Mouse (Mus musculus) limb, embryonic 10.5 days (tissue): ENCODE data around the gene Fam89b. TPM values are rescaled to one million over a fixed set of nuclear protein-coding genes. Genes with fewer than 3 reads are reported as not detected.

ENCODE experiments used
- DNase-seq: peaks from one replicate; pipeline ENCODE4 v3.0.0-alpha.2; 2017; ENCODE audit warnings: low spot score
- H3K27ac ChIP-seq: fragments of 300-500 bp; sonication (generic); 2 replicates; pipeline ENCODE4 v1.5.1; 2016; ENCODE audit warnings: mild to moderate bottlenecking
- H3K27me3 ChIP-seq: fragments of 300-500 bp; sonication (generic); 2 replicates; pipeline ENCODE4 v1.6.1; 2016; ENCODE audit warnings: low read depth, mild to moderate bottlenecking; ENCODE audit not compliant: poor library complexity, severe bottlenecking
- H3K36me3 ChIP-seq: fragments of 300-500 bp; sonication (generic); 2 replicates; pipeline ENCODE4 v1.6.1; 2016; ENCODE audit warnings: mild to moderate bottlenecking, moderate library complexity
- H3K4me1 ChIP-seq: fragments of 300-500 bp; sonication (generic); 2 replicates; pipeline ENCODE4 v1.6.1; 2016
- H3K4me3 ChIP-seq: fragments of 300-500 bp; sonication (generic); 2 replicates; pipeline ENCODE4 v1.5.1; 2016; ENCODE audit warnings: mild to moderate bottlenecking, moderate library complexity
- H3K9me3 ChIP-seq: fragments of 300-500 bp; sonication (generic); replicated peaks from 2 replicates; pipeline ENCODE4 v1.6.1; 2016; ENCODE audit warnings: mild to moderate bottlenecking
- WGBS: fragments of 180-500 bp; shearing (Covaris S2); methylation state at CpG from one replicate; pipeline ENCODE4 v1.1.7; 2016; 5-methylcytosine and 5-hydroxymethylcytosine counted together
- polyA plus RNA-seq: library from polyadenylated mRNA; unstranded; fragments of >200 nt; fragmentation: Nextera tagmentation; extraction: Ambion mirVana; gene quantifications from 2 replicates; pipeline ENCODE4 v1.2.1, GENCODE M21; 2016

Fam89b gene
- polyA plus RNA-seq, 1 experiment from 2014 or later = 158 TPM

DNA sequence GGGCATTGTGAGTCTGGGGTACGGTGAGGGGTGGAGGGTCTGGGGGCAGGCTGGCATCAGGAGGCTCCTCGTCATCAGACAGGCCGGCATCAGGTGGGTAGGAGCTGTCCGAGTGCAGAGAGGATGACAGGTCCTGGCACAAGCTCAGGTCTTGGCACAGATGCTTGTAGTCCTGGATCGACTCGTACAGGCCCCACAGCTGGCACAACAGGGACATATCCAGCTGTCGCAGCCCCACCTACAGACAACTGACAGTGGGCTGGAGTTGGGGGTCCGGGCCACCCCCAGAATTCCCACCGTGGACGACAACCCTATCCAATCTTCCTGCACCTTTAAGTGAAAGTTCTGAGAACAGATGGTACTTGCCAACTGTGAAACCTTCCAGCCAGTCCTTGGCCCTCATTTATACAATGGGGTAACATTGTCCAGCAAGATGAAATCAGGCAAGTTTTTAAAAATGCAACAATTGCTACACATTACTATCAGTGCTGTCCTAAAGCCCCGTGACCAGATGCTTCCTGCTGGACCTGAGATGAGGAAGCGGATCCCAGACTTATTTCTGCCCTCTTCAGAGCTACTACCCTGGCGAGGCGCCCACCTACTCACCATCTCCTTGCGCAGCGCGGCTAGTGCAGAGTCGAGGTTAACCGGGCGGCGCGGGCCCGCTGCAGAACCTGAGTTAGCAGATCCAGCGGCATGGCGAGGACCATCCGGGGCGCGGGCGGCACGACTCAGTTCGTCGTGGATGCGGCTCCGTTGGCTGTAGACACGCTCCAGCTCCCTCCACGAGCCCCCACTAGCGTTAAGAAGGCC lies 616 bp downstream of the Fam89b start:
- Histone ChIP-seq H3K4me3 (peak overlapping the region; percentile 97), H3K27me3 (no peaks in the 10 kb centered on the region), H3K27ac (peak overlapping the region; percentile 98), H3K9me3 (no peaks in the 10 kb centered on the region), H3K36me3 (peaks cover 42% of the 10 kb centered on the region), H3K4me1 (peaks cover 78% of the 10 kb centered on the region)
- WGBS = 13% methylated on average over 37 of the region's 37 CpGs
- peak; percentile 52 for DNase-seq

DNA sequence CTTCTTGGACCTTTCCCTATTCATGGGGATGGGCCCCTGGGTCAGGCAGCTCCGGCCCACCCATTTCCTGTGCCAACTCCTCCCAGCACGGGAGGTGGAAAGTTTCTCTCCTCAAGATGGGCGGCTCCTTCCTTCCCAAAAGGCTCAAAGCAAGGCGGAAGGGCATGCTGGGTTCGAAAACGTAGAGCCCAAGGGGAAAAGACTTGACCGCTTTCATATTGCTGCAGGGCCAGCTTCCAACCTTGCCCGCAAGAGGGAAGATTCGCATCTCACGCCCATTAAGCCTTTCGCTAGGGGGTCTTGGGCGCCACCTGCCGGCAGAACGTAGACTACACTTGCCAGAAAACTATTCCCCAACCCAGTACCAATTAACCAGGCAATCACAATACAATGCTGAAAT lies 1.8 kb downstream of the Fam89b start:
- Histone ChIP-seq H3K4me1 (peaks cover 78% of the 10 kb centered on the region), H3K27ac (peak overlapping the region; percentile 98)
- 3% methylated on average over 14 of the region's 14 CpGs for WGBS

DNA sequence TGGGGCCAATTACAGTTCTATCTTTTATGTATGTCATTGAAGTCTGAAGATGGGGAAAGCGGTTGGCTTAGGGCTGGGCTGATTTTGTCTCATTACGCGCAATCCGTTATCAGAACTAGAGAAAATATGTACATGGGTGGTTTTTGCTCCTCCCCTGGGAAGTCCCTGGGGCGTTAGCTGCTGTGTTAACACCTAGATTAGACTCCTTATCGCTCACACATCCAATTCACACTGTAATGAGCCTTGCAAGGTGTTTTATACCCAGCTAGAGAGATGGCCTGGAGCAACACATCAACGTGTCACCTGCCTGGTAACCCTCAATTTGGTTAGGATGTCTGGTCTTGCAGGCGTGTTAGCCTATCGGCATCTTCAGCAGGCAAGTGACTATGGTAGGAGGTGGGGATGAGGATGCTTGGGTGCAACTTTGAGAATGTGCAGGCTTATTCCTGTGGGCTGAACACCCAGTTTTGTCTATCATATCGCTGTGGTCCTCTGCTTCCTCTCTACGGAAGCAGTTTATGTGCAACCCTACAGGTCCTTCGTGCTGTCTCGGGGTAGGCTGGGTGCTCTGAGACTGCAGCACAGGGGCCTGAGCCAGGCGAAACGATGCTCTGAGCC lies 2.4 kb downstream of the Fam89b start:
- Histone ChIP-seq H3K27ac (peak overlapping the region; percentile 98; the same call in 1 of the 2 replicates), H3K9me3 (no peaks in the 10 kb centered on the region), H3K36me3 (peaks cover 55% of the 10 kb centered on the region), H3K4me1 (peaks cover 78% of the 10 kb centered on the region), H3K4me3 (peak overlapping the region; percentile 97), H3K27me3 (no peaks in the 10 kb centered on the region)
- WGBS = 76% methylated on average over 15 of the region's 15 CpGs
- DNase-seq = no peak

More for the DNA sequence above, 1.8 kb downstream of the Fam89b start:
- Histone ChIP-seq H3K4me3 (peak overlapping the region; percentile 97), H3K36me3 (peaks cover 49% of the 10 kb centered on the region), H3K9me3 (no peaks in the 10 kb centered on the region), H3K27me3 (no peaks in the 10 kb centered on the region)
- DNase-seq = peak; percentile 94

DNA sequence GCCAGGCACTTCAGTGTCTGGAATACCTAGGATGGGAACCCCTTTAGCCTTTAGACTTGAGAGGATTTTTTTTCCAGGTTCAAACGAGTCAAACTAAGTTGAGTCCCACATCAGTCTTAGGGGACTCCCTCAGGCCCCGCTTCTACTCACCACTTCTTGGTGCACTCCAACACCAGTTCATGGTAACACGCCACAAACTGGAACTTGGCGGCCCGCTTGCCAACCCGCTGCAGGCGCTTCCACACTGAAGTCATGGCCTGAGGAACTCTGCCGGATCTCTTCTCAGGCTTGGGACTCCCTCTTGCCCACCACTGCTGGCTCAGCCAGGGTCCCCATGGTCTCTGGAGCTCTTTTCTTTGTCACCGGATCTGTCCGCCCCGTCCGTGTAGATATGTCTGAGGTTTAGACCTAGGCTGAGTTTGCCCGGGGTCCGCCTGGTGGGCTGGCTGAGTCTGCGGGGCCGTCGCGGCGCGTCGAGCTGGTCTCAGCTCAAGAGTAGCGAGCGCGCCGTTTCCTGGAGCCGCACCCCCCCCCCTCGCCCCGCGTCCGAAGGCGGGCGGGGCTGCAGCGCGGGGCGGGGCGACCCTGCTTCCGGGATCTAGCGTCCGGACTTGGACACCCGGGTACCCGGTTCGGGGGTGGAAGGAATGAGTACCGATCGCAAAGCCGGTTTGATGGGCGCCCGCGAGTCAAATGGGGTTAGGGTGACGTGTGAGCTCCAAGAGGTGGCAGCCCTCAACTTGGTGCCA lies 3.5 kb downstream of the Fam89b start, which contains the start of gene Ehbp1l1:
Ehbp1l1 (minus strand) TSS at position 551 of the 749 bp plus-strand sequence.
- H3K9me3 ChIP-seq = no peaks in the 10 kb centered on the region
- H3K27ac ChIP-seq = peak within 1 kb of the TSS; percentile 61
- H3K27me3 ChIP-seq = no peaks in the 10 kb centered on the region
- 12% methylated on average over 49 of the region's 49 CpGs for WGBS
- peaks cover 67% of the 10 kb centered on the region for H3K36me3 ChIP-seq
- DNase-seq = peak; percentile 72
- H3K4me1 ChIP-seq = peaks cover 66% of the 10 kb centered on the region
- peak within 1 kb of the TSS; percentile 97 for H3K4me3 ChIP-seq

DNA sequence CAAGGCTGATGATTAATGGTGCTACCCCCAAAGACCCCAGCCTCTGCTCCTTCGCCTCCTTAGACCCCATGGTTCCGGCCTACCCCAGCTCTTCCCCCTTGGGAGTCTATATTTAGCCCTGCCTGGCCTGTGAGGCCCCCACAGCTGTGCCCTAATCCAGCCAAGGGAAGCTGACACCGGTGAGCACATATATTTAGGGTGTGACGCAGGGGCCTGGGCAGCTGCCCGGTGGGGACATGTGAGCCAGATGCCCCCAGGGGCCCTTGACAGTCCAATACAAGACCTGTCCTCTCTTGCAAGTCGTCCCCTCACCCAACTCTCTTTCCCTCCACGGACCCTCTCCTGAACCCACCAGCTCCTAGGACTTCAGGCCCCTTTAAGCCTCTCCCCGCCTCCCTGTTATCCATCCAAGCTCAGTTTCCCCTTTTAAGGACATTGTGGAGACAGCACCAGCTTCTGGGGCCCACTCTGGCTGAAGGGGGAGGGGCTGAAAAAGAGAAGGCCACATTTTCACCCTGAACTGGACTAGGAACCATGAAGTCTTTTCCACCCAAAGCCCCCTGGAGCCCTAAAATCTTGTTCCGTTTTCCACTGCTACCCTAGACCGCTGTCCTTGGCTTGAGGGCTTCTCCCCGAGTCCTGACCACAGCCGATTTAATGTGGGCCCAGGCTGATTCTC lies 4.3 kb downstream of the Fam89b start:
- 77% methylated on average over 12 of the region's 12 CpGs for WGBS
- Histone ChIP-seq H3K27me3 (no peaks in the 10 kb centered on the region), H3K4me3 (peak overlapping the region; percentile 97), H3K36me3 (peaks cover 68% of the 10 kb centered on the region), H3K4me1 (peaks cover 59% of the 10 kb centered on the region), H3K9me3 (no peaks in the 10 kb centered on the region), H3K27ac (peak overlapping the region; percentile 61)
- DNase-seq = no peak

DNA sequence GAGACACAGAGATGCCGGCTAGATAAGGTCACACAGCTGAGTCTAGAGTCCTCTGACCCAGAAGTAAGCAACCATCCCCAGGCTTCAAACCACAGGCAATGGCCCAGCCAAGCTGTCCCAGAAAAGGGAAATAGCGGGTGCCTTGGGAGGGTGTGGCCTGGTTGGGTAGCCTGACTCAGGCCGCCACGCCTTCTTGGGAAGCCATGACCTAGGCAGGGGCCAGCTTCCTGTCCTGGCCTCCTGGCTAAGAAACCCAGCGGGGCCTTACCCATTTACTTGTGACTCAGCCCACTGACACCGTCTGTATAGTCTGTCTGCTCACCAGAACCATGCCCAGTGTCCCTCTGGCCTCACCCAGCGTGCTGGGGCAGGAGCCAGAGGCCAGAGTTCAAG lies 4.9 kb downstream of the Fam89b start:
- Histone ChIP-seq H3K27me3 (no peaks in the 10 kb centered on the region), H3K9me3 (no peaks in the 10 kb centered on the region), H3K36me3 (peaks cover 72% of the 10 kb centered on the region), H3K4me1 (peaks cover 52% of the 10 kb centered on the region), H3K4me3 (peak overlapping the region; percentile 97), H3K27ac (peak overlapping the region; percentile 61)
- WGBS = 74% methylated on average over 7 of the region's 7 CpGs
- no peak for DNase-seq

DNA sequence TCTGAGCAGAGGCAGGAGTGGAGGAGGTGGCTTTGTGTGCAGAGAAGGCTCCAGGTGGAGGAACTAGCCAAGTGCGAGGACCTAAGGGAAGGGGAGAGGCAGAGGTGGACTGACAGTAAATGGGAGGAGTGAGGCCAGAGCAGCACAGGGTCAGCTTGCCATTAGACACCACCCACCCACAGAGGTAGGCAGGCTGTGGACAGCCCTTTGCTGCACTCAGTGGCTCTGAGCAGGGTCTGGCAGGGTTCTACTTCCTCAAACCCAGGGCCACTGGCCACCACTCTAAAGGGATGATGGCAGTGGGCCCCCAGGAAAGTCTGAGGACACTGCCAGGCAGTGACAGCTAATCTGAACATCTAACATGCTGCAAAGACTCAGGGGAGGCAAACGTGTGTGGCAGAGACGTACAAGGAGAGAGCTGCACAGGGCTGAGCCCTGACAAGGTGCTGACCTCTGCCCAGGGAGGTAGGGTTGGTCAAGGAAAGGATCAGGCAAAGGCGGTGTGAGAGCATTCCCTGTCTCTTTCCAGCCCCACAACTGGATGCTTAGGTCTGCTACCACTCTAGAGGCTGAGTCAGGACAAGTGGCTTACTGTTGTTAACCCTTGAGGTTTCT lies 5.4 kb downstream of the Fam89b start:
- peaks cover 77% of the 10 kb centered on the region for H3K36me3 ChIP-seq
- no peaks in the 10 kb centered on the region for H3K9me3 ChIP-seq
- H3K27ac ChIP-seq = peak overlapping the region; percentile 61; the same call in 1 of the 2 replicates
- WGBS = 75% methylated on average over 4 of the region's 4 CpGs
- H3K4me3 ChIP-seq = peak overlapping the region; percentile 97
- H3K4me1 ChIP-seq = peaks cover 52% of the 10 kb centered on the region
- no peaks in the 10 kb centered on the region for H3K27me3 ChIP-seq
- no peak for DNase-seq

DNA sequence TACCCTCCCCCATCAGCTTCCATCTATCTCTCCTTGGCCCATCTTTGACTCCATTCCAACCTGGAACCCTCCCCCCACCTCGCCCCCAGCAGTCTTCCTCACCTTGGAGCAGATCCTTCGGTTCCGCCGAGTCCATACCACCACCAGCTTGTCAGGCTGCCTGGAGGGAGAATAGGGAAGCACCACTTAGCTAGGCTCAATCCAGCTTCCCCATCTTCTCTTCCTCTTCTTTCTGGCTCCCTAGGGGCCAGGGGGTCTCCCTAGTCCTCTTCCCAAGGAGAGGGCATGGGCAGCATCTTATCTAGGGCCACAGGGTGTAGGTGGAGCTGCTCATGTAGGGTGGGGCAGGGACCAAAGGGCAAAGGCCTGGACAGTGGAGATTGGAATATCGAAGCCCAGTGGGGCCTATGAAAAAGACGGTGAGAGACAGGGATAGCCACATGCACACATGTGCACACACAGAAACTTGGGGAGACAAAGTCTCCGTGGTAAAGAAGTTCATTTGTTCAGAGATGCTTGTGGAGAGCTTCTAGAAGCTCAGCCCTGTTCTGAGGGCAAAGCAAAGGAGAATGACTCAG lies 6.5 kb downstream of the Fam89b start:
- Histone ChIP-seq H3K4me3 (no peak overlapping the region), H3K27me3 (no peaks in the 10 kb centered on the region), H3K36me3 (peaks cover 85% of the 10 kb centered on the region), H3K27ac (no peak overlapping the region), H3K9me3 (no peaks in the 10 kb centered on the region), H3K4me1 (peaks cover 41% of the 10 kb centered on the region)
- 91% methylated on average over 7 of the region's 7 CpGs for WGBS
- no peak for DNase-seq

DNA sequence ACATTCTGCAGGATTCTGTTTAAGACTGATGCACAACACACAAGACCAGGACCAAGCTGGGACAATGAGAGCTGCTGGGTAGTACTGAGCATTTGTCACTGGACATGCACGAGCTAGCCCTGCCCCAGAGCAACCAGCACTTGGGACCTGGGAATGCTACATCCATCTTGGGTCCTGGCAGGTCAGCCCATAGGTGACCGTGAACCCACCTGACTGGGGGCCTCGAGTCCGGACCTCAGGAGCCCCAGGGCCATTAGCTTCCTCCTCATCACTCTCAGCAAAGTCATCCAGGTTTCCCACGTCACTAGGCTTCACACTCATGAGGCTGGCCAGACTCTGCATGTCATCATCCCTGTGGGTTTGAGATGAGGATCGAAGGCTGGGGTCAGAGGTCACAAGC lies 8.2 kb downstream of the Fam89b start:
- Histone ChIP-seq H3K36me3 (peaks cover 87% of the 10 kb centered on the region), H3K27me3 (0 out of 2 replicates have a peak, but pooled peaks cover 7% of the 10 kb centered on the region), H3K9me3 (no peaks in the 10 kb centered on the region), H3K4me3 (no peak overlapping the region), H3K4me1 (peaks cover 34% of the 10 kb centered on the region), H3K27ac (no peak overlapping the region)
- WGBS = 90% methylated on average over 6 of the region's 6 CpGs
- no peak for DNase-seq

DNA sequence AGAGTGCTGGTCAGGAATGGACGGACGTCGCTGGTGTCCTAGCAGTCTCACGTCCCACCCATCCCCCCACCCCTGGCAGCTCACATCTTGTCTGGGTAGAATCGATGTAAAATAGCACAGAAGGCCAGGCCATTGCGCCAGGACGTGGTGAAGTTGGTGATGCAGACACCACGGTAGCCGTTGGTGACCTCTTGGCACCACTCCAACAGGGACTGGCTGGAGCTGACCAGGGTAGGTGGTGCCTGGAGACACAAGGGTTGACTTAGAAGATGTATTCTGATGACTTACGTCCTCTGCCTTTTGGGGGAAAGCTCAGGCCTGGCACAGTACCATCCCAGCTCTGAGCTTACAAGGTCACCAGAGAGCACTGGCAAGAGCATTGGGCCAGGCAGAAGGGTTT lies 12.5 kb downstream of the Fam89b start:
- Histone ChIP-seq H3K27me3 (0 out of 2 replicates have a peak, but pooled peaks cover 7% of the 10 kb centered on the region), H3K36me3 (peaks cover 72% of the 10 kb centered on the region), H3K4me3 (no peak overlapping the region), H3K27ac (no peak overlapping the region), H3K4me1 (peaks cover 31% of the 10 kb centered on the region), H3K9me3 (no peaks in the 10 kb centered on the region)
- no peak for DNase-seq
- WGBS = 52% methylated on average over 10 of the region's 10 CpGs

DNA sequence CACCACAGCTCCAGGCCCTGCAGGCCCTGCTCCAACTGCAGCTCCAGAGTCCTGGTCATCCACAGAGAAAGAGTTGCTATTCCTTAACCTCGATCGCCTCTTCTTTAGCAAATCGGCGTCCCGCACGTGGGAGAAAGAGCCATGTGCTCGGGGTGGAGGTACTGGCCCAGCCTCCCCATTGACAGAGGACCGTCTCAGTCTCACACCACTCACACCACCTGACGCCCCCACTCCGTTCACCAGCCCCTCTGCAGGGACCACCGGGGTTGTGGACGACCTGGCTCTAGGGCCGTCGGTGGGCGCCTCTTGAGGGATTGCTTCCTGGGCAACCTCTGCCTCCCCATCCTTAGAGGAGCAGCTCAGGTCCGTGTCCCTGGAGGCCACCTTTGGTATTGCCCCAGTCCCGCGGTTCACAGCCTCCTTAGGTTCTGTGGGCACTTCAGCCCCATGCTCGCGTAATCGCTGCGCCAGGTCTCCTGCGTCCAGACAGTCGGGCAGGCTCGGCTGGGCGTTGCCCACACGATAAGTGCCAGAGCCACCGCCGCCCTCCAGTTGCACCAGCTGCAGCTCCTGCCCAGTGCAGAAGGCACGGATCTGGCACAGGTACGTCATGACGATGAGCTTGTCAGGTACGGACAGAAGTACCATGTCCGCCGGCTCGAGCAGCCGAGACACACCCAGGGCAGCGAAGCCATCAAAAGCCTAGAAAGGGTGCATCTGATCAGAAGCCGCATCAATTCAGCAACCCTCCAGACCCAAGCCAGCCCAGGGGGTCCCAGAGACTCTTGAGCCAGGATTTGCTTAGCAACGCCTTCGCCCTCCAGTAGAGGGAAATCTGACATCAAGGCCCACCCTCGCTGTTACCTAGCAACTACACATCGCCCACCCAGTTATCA lies 13.4 kb downstream of the Fam89b start:
- DNase-seq = peak; percentile 66
- H3K9me3 ChIP-seq = no peaks in the 10 kb centered on the region
- peak overlapping the region; percentile 15; the same call in 1 of the 2 replicates for H3K27ac ChIP-seq
- peaks cover 31% of the 10 kb centered on the region for H3K4me1 ChIP-seq
- peaks cover 72% of the 10 kb centered on the region for H3K36me3 ChIP-seq
- H3K27me3 ChIP-seq = 0 out of 2 replicates have a peak, but pooled peaks cover 7% of the 10 kb centered on the region
- 18% methylated on average over 43 of the region's 43 CpGs for WGBS
- peak overlapping the region; percentile 35 for H3K4me3 ChIP-seq
